Mouse (Mus musculus) cerebral cortex, adult 2 months (tissue): ENCODE data around the gene Naa20.

Source experiments
- WGBS: fragments of 180-500 bp; shearing (Covaris S2); methylation state at CpG from one replicate; pipeline ENCODE4 v1.1.7; 2018; 5-methylcytosine and 5-hydroxymethylcytosine counted together

Gene Naa20

GRCm38 (mm10) chr2:145901861-145902260, at the start of gene Naa20:
Naa20 (plus strand) TSS chr2:145902099.
- 93% methylated on average over 6 of the region's 6 CpGs for WGBS

GRCm38 (mm10) chr2:145855831-145856230, 46.1 kb upstream of the Naa20 start:
- WGBS, result 77% methylated on average over 9 of the region's 9 CpGs

DNA sequence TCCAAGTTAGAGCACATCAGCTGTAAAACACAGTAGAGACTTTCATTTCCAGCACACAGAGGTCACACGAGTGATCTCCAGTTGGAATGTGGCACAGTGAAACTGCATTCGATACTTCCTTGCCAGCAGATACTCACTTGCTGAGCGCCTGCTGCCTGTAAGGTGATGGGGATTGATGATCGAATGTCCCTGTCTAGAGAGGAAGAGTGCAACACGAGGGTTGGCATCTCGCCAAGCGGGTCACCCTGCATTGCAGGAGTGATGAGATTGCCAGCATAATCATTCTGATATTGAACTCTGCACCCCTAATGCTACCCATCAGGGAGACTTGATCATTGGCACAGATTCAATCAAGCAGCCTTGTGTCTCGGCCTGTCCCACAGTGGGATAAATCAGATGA, 44.0 kb upstream of the Naa20 start:
- WGBS, result 72% methylated on average over 8 of the region's 8 CpGs

GRCm38 (mm10) chr2:145859442-145859931, 42.4 kb upstream of the Naa20 start:
- WGBS, result 32% methylated on average over 7 of the region's 7 CpGs

- 7% methylated on average over 40 of the region's 40 CpGs for WGBS
Measured at GRCm38 (mm10) chr2:145859932-145860801, 41.7 kb upstream of the Naa20 start.

DNA sequence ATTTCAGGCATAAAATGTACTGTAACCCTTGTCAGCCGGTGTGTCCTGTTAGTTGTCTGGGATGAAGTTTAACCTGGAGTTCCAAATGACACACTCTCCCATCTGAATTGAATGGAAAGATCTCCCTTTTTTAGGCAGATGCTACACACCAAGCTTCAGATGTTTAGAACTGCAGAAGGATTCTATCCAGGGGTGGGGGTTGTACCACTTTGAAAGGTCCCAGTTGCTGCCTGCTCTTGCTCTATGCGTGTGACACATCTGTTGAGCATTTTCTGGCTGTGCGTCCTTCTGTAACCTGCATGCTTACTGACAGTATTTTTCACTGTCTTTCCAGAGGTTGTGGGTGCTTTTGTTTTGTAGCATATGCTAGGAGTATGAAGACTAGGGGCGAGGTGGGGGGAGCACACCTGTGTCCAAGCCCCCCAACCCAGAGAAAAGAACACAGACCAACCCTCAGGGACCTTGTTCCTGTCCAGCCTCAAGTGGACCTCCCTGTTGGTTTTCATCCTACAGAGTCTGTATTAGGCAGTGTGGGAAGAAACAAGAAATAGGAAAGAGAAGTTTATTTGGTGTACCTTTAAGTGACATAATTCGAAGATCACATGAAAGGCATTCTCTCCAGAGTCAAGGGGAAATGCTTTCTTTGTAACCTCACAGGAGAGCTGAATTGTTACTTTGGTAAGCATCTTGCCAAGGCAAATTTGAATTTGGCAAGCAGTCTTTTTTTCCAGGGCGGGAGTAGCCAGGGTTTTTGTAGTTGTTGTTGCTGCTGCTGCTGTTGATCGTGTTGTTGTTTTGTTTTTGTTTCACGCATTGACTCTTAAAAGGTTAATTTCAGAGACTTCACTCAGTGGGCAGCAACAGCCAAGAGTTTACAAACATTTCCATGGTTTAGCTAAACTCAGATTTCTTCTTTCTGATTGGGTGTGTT, 40.4 kb upstream of the Naa20 start:
- WGBS, result 21% methylated on average over 8 of the region's 8 CpGs

- 27% methylated on average over 10 of the region's 10 CpGs for WGBS
Measured at GRCm38 (mm10) chr2:145862206-145862817, 39.6 kb upstream of the Naa20 start.

GRCm38 (mm10) chr2:145865344-145865743, 36.6 kb upstream of the Naa20 start:
- 68% methylated on average over 3 of the region's 3 CpGs for WGBS

GRCm38 (mm10) chr2:145866238-145866637, 35.7 kb upstream of the Naa20 start:
- 97% methylated on average over 3 of the region's 3 CpGs for WGBS

DNA sequence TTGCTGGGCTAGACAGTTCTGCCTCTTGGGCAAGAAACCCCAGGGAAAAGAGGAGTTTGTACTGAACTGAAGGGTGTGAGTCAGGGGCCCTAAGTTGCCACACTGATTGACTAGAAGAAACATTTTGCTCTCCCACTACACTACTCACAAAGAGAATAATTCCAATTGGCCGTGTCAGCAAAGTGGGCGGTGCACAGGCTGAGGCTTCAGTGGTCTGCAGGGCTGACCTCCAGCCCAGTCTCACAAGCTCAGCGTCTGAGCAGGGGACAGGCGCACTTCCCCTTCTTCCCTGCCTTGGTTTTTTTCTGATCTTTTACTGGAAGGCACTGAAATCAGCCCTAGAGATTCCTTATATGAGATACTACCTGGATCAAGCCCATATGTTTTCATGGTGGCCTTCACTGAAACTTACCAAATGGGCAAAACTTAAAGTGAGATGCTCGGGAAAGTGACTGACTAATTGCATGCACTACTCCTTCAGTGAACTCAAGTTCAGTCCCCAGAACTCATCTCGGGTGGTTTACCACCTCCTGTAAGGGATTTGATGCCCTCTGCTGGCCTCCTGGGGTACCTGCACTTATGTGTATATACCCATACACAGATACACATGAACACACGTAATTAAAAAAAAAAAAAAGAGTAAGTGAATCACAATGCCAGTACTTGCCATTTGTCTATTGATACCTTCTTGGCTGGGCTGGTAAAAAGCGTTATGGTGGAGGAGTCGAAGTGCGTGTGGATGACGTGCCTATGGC, 35.0 kb upstream of the Naa20 start:
- WGBS, result 90% methylated on average over 11 of the region's 11 CpGs

DNA sequence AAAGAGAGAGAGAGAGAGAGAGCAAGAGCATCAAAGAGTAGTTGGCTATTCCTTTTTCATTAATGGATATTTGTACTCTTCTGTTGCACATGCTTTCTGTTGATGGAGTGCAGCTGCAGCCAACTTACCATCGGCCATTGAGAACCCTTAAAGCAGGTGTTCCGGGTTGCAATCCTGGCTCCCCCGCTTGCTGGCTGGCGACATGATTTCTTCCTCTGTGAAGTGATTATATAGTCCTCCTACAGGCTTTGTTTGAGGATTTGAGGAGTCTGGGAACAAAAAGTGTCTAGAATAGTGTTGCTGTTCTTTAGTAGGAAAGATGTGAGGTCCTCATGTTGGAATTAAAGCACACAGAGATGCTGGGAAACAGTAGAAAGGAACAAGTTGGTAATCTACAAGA, 30.6 kb upstream of the Naa20 start:
- 54% methylated on average over 4 of the region's 4 CpGs for WGBS

- 87% methylated on average over 1 of the region's 1 CpGs for WGBS
Measured at GRCm38 (mm10) chr2:145872099-145872498, 29.8 kb upstream of the Naa20 start.

DNA sequence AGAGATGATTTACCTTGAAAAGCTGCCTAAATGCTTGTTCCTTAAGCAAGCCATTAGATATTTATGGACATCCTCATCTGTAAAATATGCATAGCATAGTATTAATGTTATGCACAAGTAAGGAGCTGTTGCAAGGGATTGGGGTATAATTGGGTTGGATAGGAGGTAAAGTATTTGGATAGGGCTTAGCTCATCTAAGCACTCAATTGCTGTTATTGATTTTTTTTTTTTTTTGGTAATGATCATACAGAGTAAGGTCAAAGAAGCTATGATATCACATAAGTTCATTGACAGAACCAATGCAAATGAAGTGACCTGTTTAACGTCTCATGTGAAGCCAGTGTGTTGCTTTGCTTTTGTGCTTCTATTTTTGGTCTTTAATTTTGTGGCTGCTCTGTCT, 27.9 kb upstream of the Naa20 start:
- WGBS, result 44% methylated on average over 1 of the region's 1 CpGs

DNA sequence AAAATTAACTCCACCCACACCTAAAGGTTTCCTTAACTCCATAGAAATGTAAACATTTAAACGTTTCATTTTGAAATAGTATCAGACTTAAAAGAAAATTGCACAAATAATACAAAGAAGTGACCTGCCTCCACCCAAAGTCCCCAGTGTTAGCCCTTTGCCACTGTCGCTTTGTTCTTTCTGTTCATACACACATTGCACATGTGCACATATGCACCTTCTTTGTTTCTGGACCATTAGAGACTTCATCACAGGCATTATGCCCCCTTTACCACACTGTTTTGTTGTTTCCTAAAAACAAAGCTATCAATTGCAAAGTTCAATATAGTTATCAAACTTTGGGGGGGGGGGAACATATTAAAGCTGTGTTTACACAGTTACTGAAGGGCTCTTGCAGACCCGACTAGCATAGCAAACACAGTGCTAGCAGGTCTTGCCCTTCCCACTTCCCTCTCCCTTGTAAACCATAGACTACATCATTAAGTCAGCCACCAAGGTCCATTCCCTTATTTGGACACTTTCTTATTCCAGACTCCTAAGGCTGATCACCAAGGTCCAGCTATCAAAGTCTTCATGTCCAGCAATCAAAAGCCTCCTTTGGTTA, 26.9 kb upstream of the Naa20 start:
- 66% methylated on average over 3 of the region's 3 CpGs for WGBS

GRCm38 (mm10) chr2:145877191-145877590, 24.7 kb upstream of the Naa20 start:
- WGBS, result 88% methylated on average over 3 of the region's 3 CpGs

DNA sequence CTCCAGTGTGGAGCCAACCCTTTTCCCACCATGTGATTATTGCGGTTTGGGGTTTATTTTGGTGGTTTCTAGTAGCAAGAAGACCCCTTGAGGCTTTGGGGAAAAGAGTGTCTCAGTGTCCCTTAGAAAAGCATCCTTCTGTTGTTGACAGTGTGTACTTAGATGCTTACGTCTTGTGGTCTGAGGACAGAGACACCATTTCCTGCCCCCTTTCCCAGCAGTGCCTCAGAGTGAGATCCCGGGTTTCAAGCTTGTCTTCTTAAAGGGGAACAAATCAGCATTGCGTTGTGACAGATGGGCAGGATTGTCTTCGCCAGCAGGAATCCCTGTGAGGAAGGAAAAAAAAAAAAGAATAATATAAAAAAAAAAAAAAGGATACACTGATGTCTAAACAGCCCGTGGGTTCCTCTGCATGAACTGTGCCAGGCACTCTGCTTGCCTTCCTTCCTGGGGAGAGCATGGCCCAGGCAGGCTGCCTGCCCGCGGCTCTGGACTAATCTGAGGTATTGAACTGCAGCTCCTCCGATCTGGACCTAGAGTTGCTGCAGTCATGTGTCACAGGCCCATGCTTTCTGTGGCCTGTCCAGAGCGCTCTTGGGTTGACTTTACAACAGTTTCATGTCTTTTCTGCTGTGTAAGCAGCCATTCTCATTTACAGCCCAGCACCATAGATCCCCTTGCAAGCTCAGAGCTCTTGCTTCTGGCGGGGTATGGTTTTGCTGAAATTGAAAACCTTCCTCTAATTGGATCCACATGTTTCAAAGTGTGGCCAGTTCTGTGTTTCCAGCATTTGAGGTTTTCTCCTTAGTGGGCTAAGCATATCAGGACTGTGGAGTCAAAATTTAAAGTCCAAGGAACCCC, 20.8 kb upstream of the Naa20 start:
- WGBS, result 52% methylated on average over 11 of the region's 11 CpGs

GRCm38 (mm10) chr2:145881932-145882331, 20.0 kb upstream of the Naa20 start:
- 73% methylated on average over 5 of the region's 5 CpGs for WGBS

DNA sequence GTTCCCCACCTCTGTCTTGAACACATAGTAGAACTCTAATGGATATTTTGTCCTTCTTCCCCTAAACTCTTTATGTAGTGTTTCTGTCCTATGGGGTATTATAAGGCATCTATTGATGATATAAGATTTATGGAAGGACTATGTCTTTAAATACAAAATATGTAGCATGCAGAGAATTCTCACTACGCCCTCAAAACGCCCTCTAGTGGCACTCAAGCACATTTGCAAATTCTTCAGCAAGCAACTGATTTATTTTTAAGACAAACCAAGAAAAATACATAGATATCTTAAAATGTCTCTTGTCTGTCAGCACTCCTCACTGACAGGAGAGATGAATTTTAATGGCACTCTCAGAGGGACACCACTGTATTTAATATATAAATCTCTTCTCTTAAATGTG, 19.5 kb upstream of the Naa20 start:
- whole genome bisulfite sequencing, result 10% methylated on average over 2 of the region's 2 CpGs

- WGBS, result 43% methylated on average over 17 of the region's 17 CpGs
Measured at GRCm38 (mm10) chr2:145884036-145884912, 17.6 kb upstream of the Naa20 start.
